Mouse (Mus musculus): ENCODE measurements at regions not wholly inside any gene's neighbourhood (a gene's known extent, or its start where the extent isn't known, plus 50 kb on each side); places are given as distances from the start of the nearest gene placed in this dataset.

DNA sequence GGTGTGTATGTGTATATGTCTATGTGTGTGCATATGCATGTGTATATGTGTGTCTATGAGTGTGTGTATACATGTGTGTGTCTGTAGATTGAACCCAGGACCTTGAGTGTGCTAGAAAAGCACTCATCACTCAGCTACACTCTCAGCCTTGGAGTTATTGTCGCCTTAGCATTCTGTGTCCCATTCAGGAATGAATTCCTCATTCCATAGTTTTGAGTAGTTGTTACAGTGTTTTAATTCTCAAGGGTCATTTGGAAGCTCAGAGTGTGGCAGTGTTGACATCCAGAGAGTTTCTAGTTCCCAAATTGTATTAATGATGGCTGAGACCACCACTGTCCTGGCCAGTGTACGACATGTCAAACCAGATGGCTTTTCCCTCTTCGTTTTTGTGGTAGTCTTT, 53.4 kb upstream of the Gm9887 start:
- intact Hi-C loops (cut with DNase I), result no loop called here
- no peak for DNase-seq (ENCODE audit: low spot score in 2 of 2)

DNA sequence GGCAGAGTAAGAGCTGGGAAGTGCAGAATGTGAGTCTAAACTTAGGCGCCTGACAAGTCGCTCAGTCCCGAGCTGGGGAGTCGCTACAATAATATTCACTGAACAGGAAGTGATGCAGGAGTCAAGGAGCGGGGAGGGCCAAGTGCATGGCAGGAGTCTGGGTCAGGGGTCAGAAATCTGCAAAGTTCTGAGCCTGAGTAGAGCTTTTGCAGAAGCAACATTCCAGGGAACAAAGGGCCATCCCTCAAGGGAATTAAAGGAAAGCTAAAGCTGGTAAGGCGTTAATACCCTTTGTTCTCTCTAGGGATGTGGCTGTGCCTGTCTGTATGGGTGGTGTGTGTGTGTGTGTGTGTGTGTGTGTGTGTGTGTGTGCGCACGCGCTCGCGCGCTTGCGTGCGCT, 52.7 kb upstream of the Gm9887 start:
- no peak for DNase-seq (ENCODE audit: low spot score in 2 of 2)
- intact Hi-C loops (cut with DNase I), result no loop called here
